Mouse (Mus musculus): Measurements from ENCODE around the gene Smyd1.

Gene Smyd1

DNA sequence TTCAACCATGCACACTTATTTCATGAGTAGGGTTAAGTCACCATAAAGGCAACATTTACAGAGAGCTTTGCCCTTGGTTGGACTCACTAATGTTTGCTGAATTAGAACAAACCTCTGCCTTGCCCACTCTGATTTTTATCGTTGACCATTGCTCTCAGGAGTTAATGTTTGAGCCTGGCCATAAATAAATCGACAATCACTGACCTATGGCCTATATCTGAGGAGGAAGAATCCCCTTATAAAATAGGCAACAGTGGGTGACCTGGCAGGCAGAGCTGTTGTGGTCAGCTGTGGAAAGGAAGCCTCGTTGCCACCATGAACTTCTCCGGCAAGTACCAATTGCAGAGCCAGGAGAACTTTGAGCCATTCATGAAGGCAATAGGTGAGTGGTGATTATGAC is 122.4 kb downstream of the Smyd1 start, which contains the start of gene Fabp1:
Gene Fabp1 (plus strand): TSS at position 216 of the 400 bp plus-strand sequence.
- no peak for DNase-seq

- no peak for DNase-seq
These were observed 124.1 kb downstream of the Smyd1 start for GRCm38 (mm10) chr6:71197636-71198535.

- DNase-seq, result no peak
These were observed 125.9 kb downstream of the Smyd1 start for GRCm38 (mm10) chr6:71196107-71196506.

- no peak for DNase-seq
These were observed 128.8 kb downstream of the Smyd1 start for GRCm38 (mm10) chr6:71193151-71193740.

DNA sequence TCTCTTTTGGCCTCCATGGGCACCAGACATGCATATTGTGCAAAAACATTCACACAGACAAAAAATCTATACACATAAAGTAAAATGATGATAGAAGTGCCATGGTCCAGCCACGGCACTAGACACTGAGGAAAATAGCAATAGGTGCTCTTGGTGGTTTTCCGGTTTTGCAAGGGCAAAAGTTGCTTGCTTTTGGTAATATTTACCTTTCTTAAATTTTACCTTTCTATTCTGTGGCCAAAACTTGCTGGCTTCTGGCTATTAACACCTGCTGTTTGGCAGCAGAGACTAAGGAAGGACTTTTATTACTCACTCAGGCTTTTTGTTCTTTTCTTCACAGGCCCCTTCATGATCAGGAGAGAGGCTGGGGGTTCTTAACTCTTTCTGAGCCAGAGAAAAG is 131.5 kb downstream of the Smyd1 start:
- no peak for DNase-seq

GRCm38 (mm10) chr6:71189578-71189977 is 132.5 kb downstream of the Smyd1 start:
- DNase-seq, result no peak

- DNase-seq, result no peak
These were observed 137.0 kb downstream of the Smyd1 start for GRCm38 (mm10) chr6:71184941-71185604.

DNA sequence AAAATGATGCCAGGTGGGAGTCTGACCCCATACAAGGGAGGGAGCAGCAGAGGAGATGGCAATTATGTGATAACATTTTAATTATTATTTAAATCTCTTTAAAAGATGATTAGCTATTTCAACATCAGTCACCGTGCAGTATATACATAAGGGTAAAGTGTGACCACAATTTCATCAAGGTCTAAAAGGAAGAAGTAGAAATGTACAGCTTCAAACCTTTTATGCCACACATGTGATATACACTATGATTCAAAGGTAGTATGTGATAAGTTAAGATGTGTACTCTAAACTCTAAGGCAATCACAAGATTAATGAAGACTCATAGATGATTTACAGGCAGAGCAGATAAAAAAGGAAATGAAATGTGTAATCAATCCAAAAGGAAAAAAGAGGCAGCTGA is 141.4 kb downstream of the Smyd1 start:
- no peak for DNase-seq

GRCm38 (mm10) chr6:71172812-71173580 is 149.0 kb downstream of the Smyd1 start:
- DNase-seq, result no peak

DNA sequence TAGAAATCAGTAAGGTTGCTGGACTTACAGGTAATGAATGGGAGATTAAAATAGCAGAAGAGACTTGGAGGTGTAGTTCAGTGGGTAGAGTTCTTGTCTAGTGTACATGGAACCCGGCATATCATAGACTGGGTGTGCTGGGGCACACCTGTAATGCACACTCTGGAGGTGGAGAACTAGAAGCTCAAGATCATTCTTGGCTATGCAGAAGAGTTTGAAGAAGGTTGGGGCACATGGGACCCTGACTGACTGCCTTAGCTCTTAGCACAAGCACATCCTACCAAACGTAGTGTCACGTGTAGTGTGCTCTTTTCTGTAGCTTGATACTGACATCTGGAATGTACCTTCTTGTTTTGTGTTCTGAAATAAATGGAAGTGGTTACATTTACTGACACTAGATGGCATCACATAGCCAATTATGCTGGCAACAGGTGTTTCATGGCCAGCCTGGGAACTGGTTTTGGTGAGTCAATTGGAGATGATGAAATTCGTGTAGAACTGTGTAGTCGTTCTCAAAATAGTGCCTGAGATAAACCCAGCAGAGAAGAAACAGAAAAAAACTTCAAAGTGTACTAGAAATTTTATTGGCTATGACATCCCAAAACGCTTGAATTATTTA is 155.4 kb downstream of the Smyd1 start:
- no peak for DNase-seq

DNA sequence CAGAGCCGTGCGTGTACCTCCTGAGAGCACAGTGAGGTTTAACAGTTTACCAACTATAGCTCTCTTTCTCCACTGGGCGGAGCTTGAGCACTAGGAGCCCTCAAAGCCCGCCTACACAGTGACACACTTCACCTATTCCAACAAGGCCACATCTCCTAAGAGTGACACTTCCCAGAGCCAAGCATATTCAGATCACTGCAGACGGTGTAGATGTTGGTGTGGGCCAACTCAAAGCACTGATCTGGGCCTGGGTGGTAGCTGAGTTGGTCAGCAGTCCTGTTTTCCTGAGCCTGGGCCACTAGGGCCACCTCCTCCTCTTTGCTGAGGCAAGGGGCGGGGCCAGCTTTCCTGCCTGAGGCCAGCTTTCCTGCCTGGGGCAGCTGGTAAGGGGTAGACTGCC is 157.6 kb downstream of the Smyd1 start:
- no peak for DNase-seq

Measured in cerebellum, adult 11-12 months (tissue).